Mouse (Mus musculus) layer of hippocampus, adult 18-20 months (tissue): ENCODE data around the gene Olfr1419. TPM values are rescaled to one million over a fixed set of nuclear protein-coding genes. Genes with fewer than 3 reads are reported as not detected.
"Not testable (repeated sequence)": the region's sequence is repeated elsewhere in the genome, so short reads cannot be mapped to it uniquely, and the experiment has no call there.

ENCODE experiments used
- DNase-seq, 2 experiments: peaks; one replicate each; pipeline ENCODE4 v3.0.0; 2022; ENCODE audit warnings: low spot score in 2 of 2
- long read RNA-seq: library from polyadenylated mRNA; stranded (forward); transcript quantifications from one replicate; pipeline ENCODE4 v2.0.0, GENCODE M21; 2021
- total RNA-seq, 2 experiments: library from RNA; stranded (reverse); gene quantifications; 2 replicates each; pipeline ENCODE4 v1.2.3; 2021

Olfr1419 gene
- total RNA-seq: not detected
- long read RNA-seq: 0 reads

DNA sequence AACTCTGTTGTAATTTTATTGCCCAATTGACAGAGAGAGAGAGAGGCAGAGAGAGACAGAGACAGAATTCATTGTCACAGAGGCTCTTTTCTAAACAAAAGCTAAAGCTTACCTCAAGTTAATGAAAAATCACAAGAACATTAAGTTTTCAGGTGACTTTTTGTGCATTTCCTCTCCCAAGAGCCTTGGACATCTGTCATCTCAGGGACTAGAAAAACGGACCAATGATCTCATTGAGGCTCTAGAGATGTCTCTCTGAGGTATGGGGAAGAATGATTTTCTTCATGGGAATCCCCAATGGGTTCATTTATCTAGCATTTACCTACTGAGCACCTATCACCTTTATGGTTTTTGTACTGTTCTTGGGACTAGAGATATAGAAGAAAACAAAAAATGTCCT, at the start of gene Olfr1419:
TSS of gene Olfr1419 (minus strand) at position 101 of the 400 bp plus-strand sequence.
- DNase-seq: no peak

- DNase-seq: not testable (repeated sequence)
Observed at GRCm38 (mm10) chr19:11922515-11922914, 47.6 kb upstream of the Olfr1419 start.

GRCm38 (mm10) chr19:11922068-11922467, 47.2 kb upstream of the Olfr1419 start:
- no peak for DNase-seq

GRCm38 (mm10) chr19:11915804-11916203, 40.9 kb upstream of the Olfr1419 start:
- peak; percentile 17 to 35 for DNase-seq

DNA sequence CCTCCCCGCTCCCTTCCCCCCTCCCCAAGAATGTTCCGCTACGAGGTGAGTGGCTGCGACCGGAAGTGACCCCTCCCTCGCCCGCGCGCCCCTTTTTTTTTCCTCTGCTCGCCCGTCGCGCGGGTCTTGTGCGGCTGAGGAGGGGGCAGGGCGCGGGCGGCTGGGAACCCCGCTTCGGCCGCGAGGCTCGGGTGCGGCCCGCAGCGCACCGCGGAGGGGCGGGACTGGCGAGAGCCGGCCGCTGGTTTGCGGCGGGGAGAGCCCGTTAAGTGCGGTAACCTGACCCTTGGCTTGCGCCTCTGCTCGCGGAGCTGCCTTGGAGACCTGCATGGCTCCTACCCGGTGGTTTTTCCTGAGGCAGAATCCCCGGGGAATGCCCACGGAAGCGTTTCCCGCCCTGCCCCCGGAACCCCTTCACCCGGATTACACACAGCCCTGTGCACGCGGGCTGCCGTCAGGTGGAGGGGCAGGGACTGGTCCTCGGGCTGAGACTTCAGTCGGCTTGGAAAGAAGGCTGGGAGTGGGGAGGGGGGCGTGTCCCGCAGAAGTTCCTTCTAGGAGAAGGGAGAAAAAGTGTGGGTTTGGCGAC, 37.7 kb upstream of the Olfr1419 start:
- peak; percentile 7 to 23 for DNase-seq

DNA sequence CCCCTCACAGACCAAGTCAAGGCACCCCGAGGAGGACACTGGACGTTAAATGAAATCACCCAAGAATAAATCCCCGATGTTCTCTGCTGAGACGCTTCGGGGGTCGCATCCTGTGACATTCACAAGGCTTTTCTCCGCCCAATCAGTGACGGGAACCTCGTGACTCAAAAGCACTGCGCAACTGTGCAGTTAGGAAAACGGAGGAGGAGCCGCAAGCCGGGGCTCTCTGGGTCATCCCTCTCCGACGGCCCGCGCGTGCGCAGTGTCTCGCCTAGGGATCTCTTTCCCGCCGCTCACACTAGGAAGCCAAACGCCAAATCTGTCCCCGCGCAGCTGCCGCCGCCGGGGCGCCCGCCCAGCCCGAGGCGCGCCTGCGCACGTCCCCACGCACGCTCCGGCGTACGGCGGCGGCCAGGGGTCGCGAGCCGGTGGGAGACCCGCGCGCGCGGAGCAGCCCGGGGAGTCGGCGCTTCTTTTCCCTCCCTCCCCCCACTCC, 37.2 kb upstream of the Olfr1419 start, which contains the start of gene Patl1:
TSS of gene Patl1 (plus strand) at position 363 of the 496 bp plus-strand sequence.
- peak; percentile 99 for DNase-seq

GRCm38 (mm10) chr19:11911603-11912002, 36.7 kb upstream of the Olfr1419 start:
- no peak for DNase-seq

DNA sequence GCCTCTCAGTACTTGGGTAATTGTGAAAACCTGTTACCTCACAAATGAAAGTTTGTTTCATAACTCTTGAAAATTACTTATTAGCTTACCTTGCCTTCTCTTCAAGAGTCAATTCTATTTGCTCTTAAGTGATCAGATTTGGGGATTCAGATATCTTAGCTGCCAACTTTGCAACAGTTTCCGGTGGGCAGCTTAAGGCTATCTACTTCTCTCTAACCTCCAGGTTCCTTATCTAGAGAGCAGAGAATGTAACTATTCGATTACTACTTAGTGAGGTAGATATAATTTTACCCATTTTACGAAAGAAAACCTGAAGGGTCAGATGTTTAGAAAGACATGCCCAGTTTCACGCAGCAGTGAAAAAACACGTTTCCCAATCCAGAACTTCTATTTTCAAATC, 36.1 kb upstream of the Olfr1419 start:
- DNase-seq: no peak

- DNase-seq: no peak
Observed at GRCm38 (mm10) chr19:11886265-11886664, 11.4 kb upstream of the Olfr1419 start, which contains the start of gene Olfr1420. TSS of gene Olfr1420 (plus strand) at chr19:11886565.

DNA sequence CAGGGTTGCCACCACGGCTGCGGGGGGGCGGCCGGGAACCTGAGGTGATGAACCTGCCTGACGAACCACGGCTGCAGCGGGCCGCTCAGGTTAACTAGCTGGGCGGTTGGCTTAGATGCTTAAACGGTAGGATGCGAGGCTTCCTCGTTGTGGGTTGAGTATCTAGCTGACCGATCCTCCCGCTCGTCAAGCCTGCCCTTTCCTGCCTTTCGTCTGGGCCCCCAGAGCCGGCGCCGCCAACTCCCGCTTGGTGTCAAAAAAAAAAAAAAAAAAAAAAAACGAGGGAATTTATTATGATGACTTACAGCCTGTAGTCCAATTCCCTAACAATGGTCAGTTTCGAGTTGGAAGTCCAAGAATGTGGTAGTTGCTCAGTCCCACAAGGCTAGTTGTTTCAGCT, 3.5 kb upstream of the Olfr1419 start:
- not testable (repeated sequence) for DNase-seq

GRCm38 (mm10) chr19:11867837-11868236, 7.1 kb downstream of the Olfr1419 start:
- DNase-seq: no peak

DNA sequence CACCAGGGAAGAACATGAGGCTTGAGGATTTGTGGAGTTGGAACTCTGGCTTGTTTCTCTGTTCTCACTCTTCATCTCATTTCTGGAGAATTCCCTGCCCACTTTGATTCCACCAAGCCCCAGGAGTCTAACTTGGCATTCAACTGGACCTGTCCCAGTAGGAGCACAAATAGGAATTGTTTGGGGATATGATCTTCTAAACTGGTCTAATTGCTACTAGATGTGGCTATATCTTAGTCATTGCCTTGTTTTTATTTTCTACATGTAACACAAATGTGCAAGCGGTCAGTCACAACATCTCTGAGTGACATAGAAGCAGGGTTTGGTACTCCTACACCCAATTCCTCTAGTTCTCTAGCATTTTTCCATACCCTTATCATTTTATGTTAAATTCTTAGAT, 13.9 kb downstream of the Olfr1419 start, which contains the start of gene Olfr1418:
TSS of gene Olfr1418 (minus strand) at position 101 of the 400 bp plus-strand sequence.
- DNase-seq: no peak

DNA sequence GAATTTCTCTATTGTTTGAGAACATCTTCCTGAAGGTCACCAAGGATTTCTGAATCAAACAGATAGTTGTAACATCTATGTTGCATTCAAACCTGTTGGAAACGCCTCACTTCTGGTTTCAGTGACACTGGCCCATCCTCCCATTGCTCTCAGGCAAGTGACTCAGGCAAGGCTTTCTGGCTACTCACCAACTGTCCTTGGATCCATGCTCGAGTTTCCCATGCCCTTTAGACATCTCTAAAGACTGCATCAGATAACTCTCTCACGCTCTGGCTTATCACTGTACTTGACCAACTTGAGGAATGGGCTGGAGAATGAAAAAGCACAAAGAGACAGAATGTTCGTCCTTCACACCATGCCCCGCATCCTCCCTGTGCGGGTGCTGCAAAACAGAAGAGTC, 18.4 kb downstream of the Olfr1419 start:
- DNase-seq: no peak

- DNase-seq: no peak
Observed at GRCm38 (mm10) chr19:11854821-11855220, 20.1 kb downstream of the Olfr1419 start.

GRCm38 (mm10) chr19:11852652-11853051, 22.3 kb downstream of the Olfr1419 start:
- DNase-seq: no peak

DNA sequence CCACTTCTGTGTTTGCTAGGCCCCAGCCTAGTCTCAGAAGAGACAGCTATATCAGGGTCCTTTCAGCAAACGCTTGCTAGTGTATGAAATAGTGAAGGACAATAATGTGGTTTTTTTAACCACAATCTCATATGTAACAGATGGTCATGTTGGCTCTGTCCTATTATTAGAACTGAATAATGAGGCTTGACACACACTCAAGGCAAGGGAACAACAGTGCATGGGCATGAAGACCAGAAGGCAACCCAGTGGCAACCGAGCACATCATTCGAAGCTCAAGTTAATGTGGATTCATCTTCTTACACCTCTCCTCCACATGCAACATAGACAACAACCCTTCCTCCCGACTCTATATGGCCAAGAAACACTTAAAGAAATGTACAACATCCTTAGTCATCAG, 28.6 kb downstream of the Olfr1419 start:
- peak in 1 of 2 experiments; percentile 4 for DNase-seq

GRCm38 (mm10) chr19:11839119-11839518, 35.8 kb downstream of the Olfr1419 start, which contains the start of gene Olfr1417:
TSS of gene Olfr1417 (minus strand) at chr19:11839219.
- DNase-seq: no peak

DNA sequence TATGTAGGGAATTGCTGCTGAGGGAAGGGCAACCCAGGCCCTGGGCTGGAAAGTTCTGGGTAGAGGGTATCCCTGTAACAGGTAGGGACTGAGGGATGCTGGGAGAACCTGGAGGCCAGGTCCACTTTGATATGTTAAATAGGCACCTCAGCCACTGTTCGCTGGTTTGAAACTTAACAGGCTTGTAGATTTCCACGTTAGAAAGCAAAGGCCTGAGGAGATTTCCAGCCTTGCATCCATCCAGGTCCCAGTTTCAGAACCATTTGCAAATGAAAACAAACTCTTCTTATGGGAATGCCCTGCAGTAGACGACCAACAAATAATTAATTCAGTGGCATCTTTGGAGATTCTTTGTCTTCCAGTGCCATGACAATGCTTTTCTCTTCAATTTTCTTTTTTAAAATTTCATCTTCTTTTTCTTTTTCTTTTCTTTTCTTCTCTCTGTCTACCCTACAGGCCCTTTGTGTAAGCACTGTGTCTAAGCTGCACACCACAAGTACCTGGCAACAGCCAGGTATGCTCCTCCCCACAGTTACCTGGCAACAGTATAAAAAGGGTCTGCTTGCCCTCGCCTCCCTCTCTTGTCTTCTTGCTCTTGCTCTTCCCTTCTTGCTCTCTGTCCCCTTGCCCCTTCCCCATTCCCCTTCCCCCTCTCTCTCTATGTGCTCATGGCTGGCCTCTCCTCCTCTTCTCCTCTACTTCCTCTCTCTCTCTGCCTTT, 51.4 kb downstream of the Olfr1419 start:
- DNase-seq: no peak

DNA sequence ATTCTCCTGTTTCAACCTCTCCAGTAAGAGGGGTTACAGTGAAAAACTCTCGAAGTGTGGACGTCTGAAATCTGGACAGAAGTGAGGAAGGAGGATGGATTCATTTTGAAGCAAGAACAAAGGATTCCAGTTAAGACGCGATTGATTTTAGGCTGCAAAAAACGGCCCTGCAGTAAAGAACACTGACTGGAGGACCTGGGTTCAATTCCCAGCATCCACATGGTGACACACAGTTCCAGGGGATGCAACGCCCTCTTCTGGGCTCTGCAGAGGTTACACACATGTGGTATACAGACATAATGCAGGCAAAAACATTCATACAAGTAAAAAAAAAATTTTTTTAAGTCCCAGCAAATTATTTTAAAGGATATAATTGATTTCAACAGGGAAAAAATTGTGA, 54.7 kb downstream of the Olfr1419 start:
- DNase-seq: no peak

DNA sequence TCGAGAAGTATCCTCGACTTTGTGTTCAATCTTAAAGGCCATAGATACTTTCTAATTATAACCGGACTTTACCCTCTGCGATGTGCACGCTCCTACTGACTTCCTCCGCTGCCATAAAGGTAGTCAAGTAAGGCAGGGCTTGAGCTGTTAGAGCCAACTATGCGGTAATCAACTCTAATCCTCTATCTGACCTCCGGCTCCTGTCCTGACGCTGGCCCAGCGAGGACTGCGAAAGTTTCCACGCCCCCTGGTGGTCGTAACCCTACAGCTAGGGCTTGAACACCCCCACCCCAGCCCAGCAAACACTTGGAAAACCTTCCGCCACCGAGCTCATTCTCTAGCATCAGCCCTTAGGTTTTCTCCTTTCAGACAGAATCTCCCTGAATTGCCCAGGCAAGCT, 55.1 kb downstream of the Olfr1419 start:
- DNase-seq: peak; percentile 28 to 65

DNA sequence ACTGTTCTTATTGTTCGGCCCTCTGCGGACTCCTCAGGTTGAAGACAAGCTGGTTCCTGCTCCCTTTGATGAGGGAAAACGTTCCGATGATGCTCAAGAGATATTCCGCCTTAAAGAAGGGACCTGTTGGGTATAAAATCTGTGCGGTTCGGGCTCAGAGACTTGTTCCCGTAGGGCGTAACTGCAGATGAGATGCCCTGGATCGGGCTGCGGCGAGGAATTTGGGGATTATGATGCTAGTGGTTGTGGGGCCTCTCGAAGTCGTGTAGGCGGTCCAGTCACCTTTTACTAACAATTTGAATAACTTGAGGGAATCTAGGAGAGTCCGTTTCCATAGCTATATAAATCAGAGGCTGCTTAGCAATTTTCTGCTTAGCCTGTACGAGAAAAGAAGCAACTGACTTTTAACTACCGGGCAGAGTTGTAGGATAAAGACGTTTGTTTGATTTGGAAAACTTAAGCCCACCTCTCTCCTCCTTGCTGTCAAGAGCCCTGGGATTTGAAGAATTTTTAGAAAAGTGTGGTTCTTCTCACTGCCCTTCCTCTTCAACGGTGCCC, 55.7 kb downstream of the Olfr1419 start, which contains the start of gene Stx3:
TSS of gene Stx3 (minus strand) at position 261 of the 558 bp plus-strand sequence.
- DNase-seq: no peak
